In the genomic region with DNA sequence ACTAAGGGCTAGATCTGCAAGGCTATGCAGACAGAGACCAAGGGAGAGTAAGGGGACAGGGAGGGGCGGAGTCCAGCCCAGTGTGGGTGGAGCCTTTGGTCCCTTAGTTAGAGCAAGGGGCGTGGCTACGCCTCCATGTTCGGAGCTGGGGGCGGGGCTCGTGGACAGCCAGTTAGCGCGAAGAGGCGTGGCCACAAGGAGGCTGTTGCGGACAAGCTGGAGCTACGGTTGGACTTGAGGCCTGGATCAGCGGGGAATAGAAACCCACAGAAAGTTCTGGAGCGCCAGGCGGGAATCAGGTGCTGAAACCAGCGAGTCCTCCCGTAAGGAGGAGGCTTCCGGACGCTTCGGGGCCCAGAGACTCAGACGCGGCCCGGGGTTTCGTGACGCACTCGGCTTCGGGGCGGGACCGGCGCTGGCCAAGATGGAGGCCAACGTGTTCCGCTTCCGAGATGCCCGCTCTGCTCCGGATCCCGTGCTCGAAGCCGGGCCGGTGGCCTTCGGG, we compare ENCODE assay signal across 8 mouse cellular contexts. TPM values are rescaled to one million over a fixed set of nuclear protein-coding genes. Genes with fewer than 3 reads are reported as not detected.
DNase-seq lines count a peak whose midpoint lies in the region; ATAC-seq and TF ChIP-seq lines count a peak whose summit lies in the region.

A gene (plus strand): TSS at position 171 of the 505 bp plus-strand sequence.

- H3K4me2 ChIP-seq in embryonic facial prominence, embryonic 13.5 days: peak within 1 kb of the TSS; percentile 88
- peak within 1 kb of the TSS; percentile 61 for H3K4me2 ChIP-seq in limb, embryonic 12.5 days
- peak within 1 kb of the TSS; percentile 68 for H3K4me2 ChIP-seq in midbrain, embryonic 15.5 days

- H3K9ac ChIP-seq in embryonic facial prominence, embryonic 13.5 days: peak within 1 kb of the TSS; percentile 87
- peak within 1 kb of the TSS; percentile 86 for H3K9ac ChIP-seq in limb, embryonic 12.5 days (replicated peaks)
- H3K9ac ChIP-seq in midbrain, embryonic 15.5 days: peak within 1 kb of the TSS; percentile 61

- no peaks in the 10 kb centered on the region for H3K9me3 ChIP-seq in embryonic facial prominence, embryonic 13.5 days
- H3K9me3 ChIP-seq in limb, embryonic 12.5 days: no peaks in the 10 kb centered on the region
- no peaks in the 10 kb centered on the region for H3K9me3 ChIP-seq in midbrain, embryonic 15.5 days

- TF ChIP-seq CTCF in kidney, adult 2 months (conservative IDR thresholded peaks at IDR 0.05; ENCODE audit: insufficient read depth, insufficient read length, low read depth, low read length): no peak
- TF ChIP-seq CTCF in spleen, adult 2 months (IDR thresholded peaks at IDR 0.05; ENCODE audit: extremely low read depth, insufficient read depth, insufficient read length, insufficient replicate concordance): no peak

- peaks cover 26% of the 10 kb centered on the region for H3K27me3 ChIP-seq in embryonic facial prominence, embryonic 13.5 days
- no peaks in the 10 kb centered on the region for H3K27me3 ChIP-seq in kidney, adult 2 months (replicated peaks; ENCODE audit: control insufficient read depth, insufficient read depth, low read length)
- H3K27me3 ChIP-seq in limb, embryonic 12.5 days: peaks cover 28% of the 10 kb centered on the region
- no peaks in the 10 kb centered on the region for H3K27me3 ChIP-seq in midbrain, embryonic 15.5 days (replicated peaks)
- H3K27me3 ChIP-seq in spleen, adult 2 months (ENCODE audit: control insufficient read depth, insufficient read depth, low read length): no peaks in the 10 kb centered on the region

- peaks cover 28% of the 10 kb centered on the region for H3K36me3 ChIP-seq in embryonic facial prominence, embryonic 13.5 days
- H3K36me3 ChIP-seq in kidney, adult 2 months (ENCODE audit: control insufficient read depth, insufficient read depth, low read length): no peaks in the 10 kb centered on the region
- peaks cover 27% of the 10 kb centered on the region for H3K36me3 ChIP-seq in limb, embryonic 12.5 days
- no peaks in the 10 kb centered on the region; the same call in 1 of the 2 replicates for H3K36me3 ChIP-seq in midbrain, embryonic 15.5 days (replicated peaks)
- peaks cover 17% of the 10 kb centered on the region for H3K36me3 ChIP-seq in spleen, adult 2 months (ENCODE audit: control insufficient read depth, insufficient read depth, low read length)

- DNase-seq in 3134 (ENCODE audit: extremely low read depth, insufficient read length, low spot score): peak; percentile 97
- peak; percentile 94 to 97 for DNase-seq in adrenal gland, postnatal 36 days
- peak; percentile 95 to 96 for DNase-seq in heart, adult 18-20 months
- peak; percentile 97 for DNase-seq in kidney, adult 2 months
- DNase-seq in spleen, adult 2 months (ENCODE audit: low read depth in 1 of 2, low spot score in 2 of 2): peak; percentile 91

- peak within 1 kb of the TSS; percentile 93 for H3K27ac ChIP-seq in embryonic facial prominence, embryonic 13.5 days
- peak within 1 kb of the TSS; percentile 88 for H3K27ac ChIP-seq in kidney, adult 2 months (ENCODE audit: insufficient read depth, low read depth, low read length)
- peak within 1 kb of the TSS; percentile 92 for H3K27ac ChIP-seq in limb, embryonic 12.5 days
- peak within 1 kb of the TSS; percentile 88 for H3K27ac ChIP-seq in midbrain, embryonic 15.5 days
- peak within 1 kb of the TSS; percentile 78 for H3K27ac ChIP-seq in spleen, adult 2 months (ENCODE audit: insufficient read depth, low read length)

- peak within 1 kb of the TSS; percentile 88 for H3K4me3 ChIP-seq in embryonic facial prominence, embryonic 13.5 days
- peak within 1 kb of the TSS; percentile 80 for H3K4me3 ChIP-seq in kidney, adult 2 months (ENCODE audit: insufficient read depth, low read depth, low read length)
- H3K4me3 ChIP-seq in limb, embryonic 12.5 days (replicated peaks): peak within 1 kb of the TSS; percentile 89
- peak within 1 kb of the TSS; percentile 66 for H3K4me3 ChIP-seq in midbrain, embryonic 15.5 days
- peak within 1 kb of the TSS; percentile 72 for H3K4me3 ChIP-seq in spleen, adult 2 months (ENCODE audit: extremely low read depth, insufficient read depth, insufficient read length)

- peaks cover 14% of the 10 kb centered on the region for H3K4me1 ChIP-seq in embryonic facial prominence, embryonic 13.5 days
- H3K4me1 ChIP-seq in kidney, adult 2 months (ENCODE audit: control insufficient read depth, insufficient read depth, low read length): peaks cover 4% of the 10 kb centered on the region; the same call in 1 of the 2 replicates
- H3K4me1 ChIP-seq in limb, embryonic 12.5 days (replicated peaks): peaks cover 13% of the 10 kb centered on the region
- H3K4me1 ChIP-seq in midbrain, embryonic 15.5 days: peaks cover 18% of the 10 kb centered on the region
- H3K4me1 ChIP-seq in spleen, adult 2 months (ENCODE audit: control insufficient read depth, insufficient read depth, insufficient read length): no peaks in the 10 kb centered on the region

- under 1% methylated on average over 38 of the region's 39 CpGs for WGBS in embryonic facial prominence, embryonic 13.5 days
- under 1% methylated on average over 39 of the region's 39 CpGs for WGBS in kidney, adult 2 months
- WGBS in limb, embryonic 12.5 days: under 1% methylated on average over 39 of the region's 39 CpGs
- 0% methylated on average over 39 of the region's 39 CpGs for WGBS in midbrain, embryonic 15.5 days
- under 1% methylated on average over 39 of the region's 39 CpGs for WGBS in spleen, adult 2 months

- TF ChIP-seq POLR2A in kidney, adult 2 months (IDR thresholded peaks at IDR 0.05; ENCODE audit: low read depth, low read length): peak; percentile 55
- peak; percentile 47 for TF ChIP-seq POLR2A in spleen, adult 2 months (IDR thresholded peaks at IDR 0.05; ENCODE audit: low read depth, low read length)

- ATAC-seq in embryonic facial prominence, embryonic 13.5 days (ENCODE audit: insufficient number of reproducible peaks, insufficient read depth, low FRiP score, low TSS enrichment, low read depth): peak; percentile 89
- ATAC-seq in limb, embryonic 12.5 days (ENCODE audit: insufficient number of reproducible peaks, insufficient read depth, low FRiP score, low TSS enrichment, low read depth): peak; percentile 89
- ATAC-seq in midbrain, embryonic 15.5 days (replicated peaks): peak; percentile 92

RNA-seq across cellular contexts. Expression of the gene that starts here (rescaled TPM):
- total RNA-seq in adrenal gland, postnatal 36 days (2021): 10 to 100 TPM; 11.0 to 11.9 TPM
- polyA plus RNA-seq in embryonic facial prominence, embryonic 13.5 days (2015; fragmentation: Nextera tagmentation; extraction: Ambion mirVana): 13.1 and 13.5 TPM in 2 replicates
- total RNA-seq in heart, adult 18-20 months (2021): 1 to 10 TPM; 5.0 to 5.8 TPM
- 6.2 and 6.4 TPM in 2 replicates for polyA plus RNA-seq in kidney, adult 2 months (2012; rRNA removed)
- polyA plus RNA-seq in limb, embryonic 12.5 days (2016; fragmentation: Nextera tagmentation; extraction: Ambion mirVana): 20.8 and 22.1 TPM in 2 replicates
- polyA plus RNA-seq in midbrain, embryonic 15.5 days (2015; fragmentation: Nextera tagmentation; extraction: Ambion mirVana): 11.7 and 12.8 TPM in 2 replicates
- polyA plus RNA-seq in spleen, adult 2 months (2012; rRNA removed): 9.4 and 11.6 TPM in 2 replicates

Comparison
In these comparisons a context has a peak if more than half of its experiments do, and no peak if none do; other contexts are left out.
1. Peak in every context shown above with its lines: DNase-seq, ATAC-seq, H3K4me3 ChIP-seq and H3K27ac ChIP-seq.